Mouse (Mus musculus) stomach, embryonic 15.5 days (tissue): Measurements from ENCODE around the gene Fxyd6. TPM values are rescaled to one million over a fixed set of nuclear protein-coding genes. Genes with fewer than 3 reads are reported as not detected.

Experiments used
- ATAC-seq: fragments of 200-750 bp; cut with Nextera tagmentation; 2 replicates; pipeline ENCODE4 v1.8.0; 2017; ENCODE audit warnings: low read depth, moderate number of reproducible peaks, moderate TSS enrichment; ENCODE audit not compliant: insufficient read depth, low FRiP score
- H3K27ac ChIP-seq: fragments of 300-500 bp; sonication (generic); 2 replicates; pipeline ENCODE4 v1.5.1; 2015; ENCODE audit warnings: mild to moderate bottlenecking, inconsistent platforms
- H3K27me3 ChIP-seq: fragments of 300-500 bp; sonication (generic); replicated peaks from 2 replicates; pipeline ENCODE4 v1.6.1; 2015; ENCODE audit warnings: inconsistent platforms
- H3K36me3 ChIP-seq: fragments of 300-500 bp; sonication (generic); 2 replicates; pipeline ENCODE4 v1.6.1; 2015; ENCODE audit warnings: inconsistent platforms
- H3K4me1 ChIP-seq: fragments of 300-500 bp; sonication (generic); 2 replicates; pipeline ENCODE4 v1.6.1; 2015; ENCODE audit warnings: inconsistent platforms
- H3K4me2 ChIP-seq: fragments of 300-500 bp; sonication (generic); 2 replicates; pipeline ENCODE4 v1.6.1; 2015; ENCODE audit warnings: mild to moderate bottlenecking, inconsistent platforms
- H3K4me3 ChIP-seq: fragments of 300-500 bp; sonication (generic); replicated peaks from 2 replicates; pipeline ENCODE4 v1.5.1; 2015; ENCODE audit warnings: inconsistent platforms
- H3K9ac ChIP-seq: fragments of 300-500 bp; sonication (generic); 2 replicates; pipeline ENCODE4 v1.6.1; 2015; ENCODE audit warnings: inconsistent platforms
- H3K9me3 ChIP-seq: fragments of 300-500 bp; sonication (generic); 2 replicates; pipeline ENCODE4 v1.6.1; 2016; ENCODE audit warnings: inconsistent platforms
- WGBS: fragments of 180-500 bp; shearing (Covaris S2); methylation state at CpG from one replicate; pipeline ENCODE4 v1.1.7; 2015; 5-methylcytosine and 5-hydroxymethylcytosine counted together
- polyA plus RNA-seq: library from polyadenylated mRNA; unstranded; fragments of >200 nt; fragmentation: Nextera tagmentation; extraction: Ambion mirVana; gene quantifications from 2 replicates; pipeline ENCODE4 v1.2.1, GENCODE M21; 2015

Fxyd6 gene
- polyA plus RNA-seq, 1 experiment from 2014 or later = 63.8 TPM

DNA sequence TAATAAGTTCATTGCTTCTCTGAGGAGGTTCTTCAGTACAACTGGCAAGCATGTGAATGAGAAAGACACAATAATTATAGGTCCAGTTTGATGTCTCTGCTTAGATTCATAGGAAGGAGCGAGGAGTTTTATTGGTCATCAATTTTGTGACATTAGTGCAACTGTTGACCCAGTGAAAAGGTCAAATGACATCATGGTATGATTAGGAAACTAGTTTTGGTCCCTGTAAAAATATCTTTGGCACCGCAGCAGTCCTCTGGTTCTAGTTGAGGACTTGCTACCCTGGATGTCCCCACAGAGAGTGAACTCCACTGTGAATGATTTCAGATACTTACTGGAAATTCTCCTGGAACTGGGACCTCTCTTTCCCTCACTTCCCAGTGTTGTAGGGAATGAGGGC lies 14.8 kb upstream of the Fxyd6 start:
- H3K27ac ChIP-seq = no peak overlapping the region
- no peak for ATAC-seq
- no peaks in the 10 kb centered on the region for H3K27me3 ChIP-seq
- H3K4me1 ChIP-seq = no peaks in the 10 kb centered on the region
- no peaks in the 10 kb centered on the region for H3K36me3 ChIP-seq
- H3K9ac ChIP-seq = no peak overlapping the region
- H3K9me3 ChIP-seq = no peaks in the 10 kb centered on the region
- WGBS = 72% methylated on average over 2 of the region's 2 CpGs
- no peak overlapping the region for H3K4me2 ChIP-seq
- no peak overlapping the region for H3K4me3 ChIP-seq

DNA sequence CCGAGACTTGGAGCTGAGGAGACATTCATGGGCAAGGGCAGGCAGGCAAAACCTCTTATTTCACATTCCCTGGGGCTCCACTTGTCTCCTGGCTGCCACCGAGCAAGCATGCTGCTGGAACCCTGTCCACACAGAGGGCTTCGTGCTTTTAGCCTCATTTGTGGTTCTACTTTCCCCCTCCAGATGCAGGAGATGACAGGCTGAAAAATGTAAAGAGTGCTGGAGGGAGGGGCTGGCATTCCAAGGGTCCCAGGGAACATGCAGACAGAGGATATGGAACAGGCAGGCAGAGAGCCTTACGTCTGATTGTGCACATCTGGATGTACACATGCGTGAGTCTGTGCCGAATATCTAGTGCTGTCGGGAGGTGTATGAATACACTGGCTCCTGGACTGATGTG lies 11.6 kb upstream of the Fxyd6 start:
- H3K9me3 ChIP-seq = no peaks in the 10 kb centered on the region
- 28% methylated on average over 7 of the region's 7 CpGs for WGBS
- no peaks in the 10 kb centered on the region for H3K4me1 ChIP-seq
- H3K27ac ChIP-seq = no peak overlapping the region
- H3K36me3 ChIP-seq = no peaks in the 10 kb centered on the region
- no peak; the same call in 1 of the 2 replicates for ATAC-seq
- H3K4me2 ChIP-seq = no peak overlapping the region
- no peaks in the 10 kb centered on the region for H3K27me3 ChIP-seq
- no peak overlapping the region for H3K4me3 ChIP-seq
- no peak overlapping the region for H3K9ac ChIP-seq

DNA sequence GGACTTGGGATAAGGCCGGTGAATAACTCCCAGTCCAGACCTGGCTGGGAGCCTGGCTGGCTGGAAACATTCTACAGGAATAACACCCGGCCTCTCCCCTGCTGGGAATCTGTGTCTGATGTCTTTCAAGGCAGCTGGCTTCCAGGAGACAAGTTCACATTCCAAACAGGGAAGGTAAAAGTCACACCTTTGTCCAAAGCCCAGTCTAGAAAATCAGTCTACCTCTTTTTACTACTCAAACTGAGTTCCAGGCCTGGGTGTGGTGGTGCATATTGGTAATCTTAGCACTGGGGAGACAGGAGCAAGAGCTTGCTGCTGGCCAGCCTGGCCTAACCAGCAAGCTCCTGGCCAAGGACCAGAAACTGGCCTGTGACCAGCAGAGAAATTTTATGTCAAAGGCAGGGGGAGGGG lies 7.9 kb upstream of the Fxyd6 start:
- ATAC-seq = no peak
- 34% methylated on average over 2 of the region's 2 CpGs for WGBS
- Histone ChIP-seq H3K4me2 (no peak overlapping the region), H3K36me3 (no peaks in the 10 kb centered on the region), H3K27me3 (no peaks in the 10 kb centered on the region), H3K4me3 (no peak overlapping the region), H3K9me3 (no peaks in the 10 kb centered on the region), H3K27ac (0 out of 2 replicates have a peak overlapping the region, but pooled peaks have one; percentile 26), H3K4me1 (no peaks in the 10 kb centered on the region), H3K9ac (no peak overlapping the region)

DNA sequence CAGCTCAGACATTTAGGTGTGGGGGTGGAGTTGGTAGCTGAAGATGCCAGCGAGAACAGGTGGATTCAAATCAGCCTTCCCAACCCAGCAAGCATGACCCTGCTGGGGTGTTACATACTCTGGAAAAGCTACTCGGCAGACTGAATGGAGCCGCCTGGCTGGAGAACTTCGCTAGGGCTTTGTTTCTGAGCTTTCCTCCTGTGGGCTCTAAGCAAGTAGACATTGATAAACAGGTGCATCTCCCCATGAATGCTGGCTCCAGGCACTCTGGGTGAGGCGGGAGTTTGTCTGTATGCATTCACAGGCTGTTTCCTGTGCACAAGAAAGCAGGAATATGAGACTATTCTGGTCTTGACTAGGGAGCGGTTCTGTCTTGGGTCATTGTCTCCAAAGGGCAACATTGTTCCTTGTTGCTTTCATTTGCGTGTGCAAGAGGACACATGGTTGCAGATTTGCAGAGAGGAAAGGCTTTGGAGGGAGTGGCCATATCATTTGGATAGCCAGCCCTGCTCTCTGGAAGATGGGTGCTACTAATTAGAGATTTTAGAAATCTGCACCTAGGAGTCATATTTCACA lies 6.3 kb upstream of the Fxyd6 start:
- H3K9me3 ChIP-seq = no peaks in the 10 kb centered on the region
- no peak for ATAC-seq
- H3K4me1 ChIP-seq = no peaks in the 10 kb centered on the region
- no peak overlapping the region for H3K27ac ChIP-seq
- H3K9ac ChIP-seq = no peak overlapping the region
- no peak overlapping the region for H3K4me3 ChIP-seq
- WGBS = 60% methylated on average over 7 of the region's 7 CpGs
- no peak overlapping the region for H3K4me2 ChIP-seq
- H3K27me3 ChIP-seq = 0 out of 2 replicates have a peak, but pooled peaks cover 2% of the 10 kb centered on the region
- H3K36me3 ChIP-seq = no peaks in the 10 kb centered on the region

DNA sequence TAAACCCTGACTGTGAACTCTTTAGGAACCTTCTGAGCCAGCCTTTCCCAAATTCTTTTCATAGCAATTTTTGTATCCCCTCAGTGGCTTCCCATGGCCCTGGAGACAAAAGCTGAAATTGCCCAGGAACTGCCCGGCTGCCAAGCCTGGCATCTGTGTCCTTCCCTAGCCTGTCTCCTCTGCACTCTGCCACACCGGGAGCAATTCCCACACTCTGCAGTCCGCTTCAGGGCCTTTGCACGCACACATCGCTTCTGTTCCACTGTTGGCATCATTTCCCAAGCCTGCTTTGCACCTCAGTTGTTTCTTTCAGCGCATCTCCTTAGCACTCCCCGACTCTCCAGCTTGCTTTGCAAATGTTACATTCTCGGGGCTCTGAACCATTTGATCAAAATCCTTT lies 2.3 kb upstream of the Fxyd6 start:
- H3K9me3 ChIP-seq = no peaks in the 10 kb centered on the region
- no peak for ATAC-seq
- 0 out of 2 replicates have a peak, but pooled peaks cover 5% of the 10 kb centered on the region for H3K4me1 ChIP-seq
- H3K27me3 ChIP-seq = 0 out of 2 replicates have a peak, but pooled peaks cover 2% of the 10 kb centered on the region
- no peak overlapping the region for H3K4me3 ChIP-seq
- H3K4me2 ChIP-seq = no peak overlapping the region
- whole genome bisulfite sequencing = 56% methylated on average over 8 of the region's 8 CpGs
- no peaks in the 10 kb centered on the region for H3K36me3 ChIP-seq
- no peak overlapping the region for H3K9ac ChIP-seq
- no peak overlapping the region for H3K27ac ChIP-seq

DNA sequence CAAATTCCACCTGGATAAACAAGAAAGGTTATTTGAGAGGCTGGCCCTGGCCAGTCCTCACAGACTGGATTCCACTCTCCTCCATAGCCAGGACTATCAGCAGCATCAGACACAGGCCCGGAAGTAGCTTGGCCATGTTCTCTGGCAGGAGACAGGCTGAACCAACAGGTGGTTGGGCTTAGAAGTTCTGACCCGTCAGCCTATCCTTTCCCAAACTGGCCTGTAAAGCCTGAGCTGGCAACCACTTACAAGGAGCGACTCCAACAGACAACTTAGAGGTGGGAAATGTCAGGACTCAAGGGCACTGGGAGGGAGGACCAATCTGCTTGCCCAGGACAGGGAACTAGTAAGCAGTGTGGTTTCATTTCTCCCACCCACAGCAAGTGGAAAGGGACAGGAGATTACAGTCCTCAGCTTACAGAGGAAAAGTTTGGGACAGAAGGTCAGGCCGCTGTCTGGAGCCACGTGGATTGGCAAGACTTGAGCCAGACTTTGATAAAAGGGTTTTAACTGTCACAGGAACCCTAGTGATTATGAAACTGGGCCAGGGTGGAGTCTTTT lies 1.6 kb upstream of the Fxyd6 start:
- Histone ChIP-seq H3K9ac (no peak overlapping the region), H3K9me3 (no peaks in the 10 kb centered on the region), H3K27me3 (0 out of 2 replicates have a peak, but pooled peaks cover 2% of the 10 kb centered on the region), H3K4me2 (no peak overlapping the region), H3K4me1 (0 out of 2 replicates have a peak, but pooled peaks cover 5% of the 10 kb centered on the region), H3K36me3 (no peaks in the 10 kb centered on the region), H3K27ac (no peak overlapping the region), H3K4me3 (no peak overlapping the region)
- no peak for ATAC-seq
- 44% methylated on average over 5 of the region's 5 CpGs for WGBS

DNA sequence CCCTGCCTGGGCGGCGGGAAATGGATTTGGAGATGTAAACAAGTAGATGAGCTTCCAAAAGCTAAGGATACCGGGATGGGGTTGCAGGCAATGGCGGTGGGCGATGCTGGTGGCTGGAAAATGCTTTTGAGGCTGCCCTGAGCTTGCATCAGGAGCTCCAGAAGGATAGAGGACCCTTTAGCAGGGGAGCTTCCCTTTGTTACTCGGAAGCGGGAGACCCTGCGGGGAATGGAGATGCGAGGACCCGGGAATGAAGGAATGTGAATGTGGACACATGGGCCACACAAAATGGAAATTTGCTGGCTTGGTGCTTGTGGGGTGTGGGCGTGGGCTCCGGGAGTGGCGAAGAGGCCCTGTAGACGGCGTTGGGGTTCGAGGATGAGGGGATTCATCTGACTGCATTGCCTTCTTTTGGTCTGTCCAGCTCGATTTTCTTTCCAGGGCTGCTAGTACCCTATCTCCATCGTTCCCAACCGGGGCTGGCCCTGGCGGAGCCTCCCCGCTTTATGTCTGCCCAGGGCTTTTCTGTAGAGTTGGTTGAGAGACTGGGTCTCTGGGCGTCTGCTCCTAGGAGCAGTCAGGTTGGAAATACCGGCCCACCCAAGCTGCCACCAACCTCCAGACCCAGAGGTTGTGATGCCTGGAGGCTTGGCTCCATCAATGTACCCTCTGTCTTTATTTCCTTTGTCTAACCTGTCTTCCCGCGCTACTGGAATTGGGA lies 791 bp downstream of the Fxyd6 start:
- Histone ChIP-seq H3K4me3 (peak overlapping the region; percentile 53), H3K4me1 (peaks cover 5% of the 10 kb centered on the region; the same call in 1 of the 2 replicates), H3K36me3 (no peaks in the 10 kb centered on the region), H3K4me2 (peak overlapping the region; percentile 88), H3K27me3 (0 out of 2 replicates have a peak, but pooled peaks cover 2% of the 10 kb centered on the region), H3K9me3 (no peaks in the 10 kb centered on the region), H3K27ac (no peak overlapping the region), H3K9ac (peak overlapping the region; percentile 32)
- no peak for ATAC-seq
- 7% methylated on average over 25 of the region's 25 CpGs for WGBS

DNA sequence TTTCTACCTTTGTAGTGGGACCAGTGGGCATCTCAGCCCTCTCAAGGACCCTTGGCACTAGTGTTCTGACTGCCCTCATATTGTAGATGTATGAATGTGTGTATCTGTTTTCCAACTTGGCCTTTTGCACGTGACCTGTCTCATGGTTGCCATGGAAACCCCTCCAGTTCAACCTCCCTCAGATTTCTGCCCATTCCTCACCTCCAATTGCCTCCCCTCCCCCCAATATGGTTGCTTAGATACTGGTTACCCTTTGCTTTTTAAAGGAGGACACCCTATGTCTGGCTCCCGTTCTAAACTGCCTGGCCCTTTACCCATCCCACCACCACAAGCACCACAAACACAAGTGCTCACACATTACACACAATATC lies 1.3 kb downstream of the Fxyd6 start:
- no peak overlapping the region for H3K9ac ChIP-seq
- 0 out of 2 replicates have a peak, but pooled peaks cover 2% of the 10 kb centered on the region for H3K27me3 ChIP-seq
- H3K36me3 ChIP-seq = no peaks in the 10 kb centered on the region
- H3K4me2 ChIP-seq = peak overlapping the region; percentile 88
- 36% methylated on average over 2 of the region's 2 CpGs for WGBS
- H3K4me1 ChIP-seq = peaks cover 5% of the 10 kb centered on the region; the same call in 1 of the 2 replicates
- no peak overlapping the region for H3K27ac ChIP-seq
- H3K4me3 ChIP-seq = peak overlapping the region; percentile 53
- ATAC-seq = no peak
- no peaks in the 10 kb centered on the region for H3K9me3 ChIP-seq

DNA sequence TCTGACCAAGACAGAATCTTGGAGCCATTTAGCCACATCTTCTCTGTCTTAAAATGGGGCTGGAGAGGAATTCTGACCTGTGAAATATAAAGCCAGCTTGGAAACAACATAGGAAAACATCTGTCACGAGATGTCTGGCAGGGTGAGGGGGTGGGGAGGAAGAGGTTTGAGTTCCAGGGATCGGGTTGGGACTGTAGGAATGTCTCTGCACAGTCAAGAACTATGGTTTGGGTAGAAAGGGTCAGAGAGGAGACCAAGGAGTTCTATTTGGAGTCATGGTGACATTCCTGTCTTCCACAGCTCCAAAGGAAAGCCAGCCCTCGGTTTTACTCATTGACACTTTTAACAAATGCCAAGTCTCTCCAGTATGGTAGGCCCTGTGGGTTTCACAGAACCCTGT lies 3.9 kb downstream of the Fxyd6 start:
- 44% methylated on average over 3 of the region's 3 CpGs for WGBS
- no peak overlapping the region for H3K4me3 ChIP-seq

DNA sequence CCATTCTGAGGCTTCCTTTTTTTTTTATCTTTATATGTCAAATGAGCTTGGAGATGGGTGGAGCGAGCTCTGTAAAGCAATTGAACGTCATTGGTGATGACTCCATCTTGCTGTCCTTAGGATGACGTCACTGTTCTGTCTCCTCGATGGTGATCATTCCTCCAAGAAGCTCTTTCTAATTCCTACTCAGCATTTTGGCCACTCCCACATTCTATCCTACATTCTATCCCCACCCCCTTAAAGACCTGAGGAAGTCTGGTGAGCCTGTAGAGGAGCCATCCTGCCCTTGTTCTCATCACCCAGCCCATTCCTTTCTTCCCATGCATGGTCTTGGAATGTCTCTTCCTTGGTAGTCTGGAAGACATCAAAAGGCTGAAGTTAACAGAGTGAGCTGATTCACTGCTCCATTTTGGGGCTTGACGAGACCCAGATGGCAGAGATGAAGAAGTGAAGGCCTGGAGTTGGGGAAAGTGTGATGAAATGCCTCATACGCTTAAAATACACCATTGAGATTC lies 5.1 kb downstream of the Fxyd6 start:
- Histone ChIP-seq H3K4me3 (no peak overlapping the region), H3K9me3 (no peaks in the 10 kb centered on the region), H3K36me3 (no peaks in the 10 kb centered on the region), H3K4me2 (no peak overlapping the region), H3K27ac (no peak overlapping the region), H3K27me3 (no peaks in the 10 kb centered on the region), H3K4me1 (peaks cover 5% of the 10 kb centered on the region; the same call in 1 of the 2 replicates), H3K9ac (no peak overlapping the region)
- 68% methylated on average over 6 of the region's 6 CpGs for WGBS
- no peak for ATAC-seq

More for the DNA sequence above, 3.9 kb downstream of the Fxyd6 start:
- no peaks in the 10 kb centered on the region for H3K27me3 ChIP-seq
- no peaks in the 10 kb centered on the region for H3K9me3 ChIP-seq
- no peak overlapping the region for H3K27ac ChIP-seq
- no peak overlapping the region for H3K9ac ChIP-seq
- no peak for ATAC-seq
- no peak overlapping the region for H3K4me2 ChIP-seq
- peaks cover 5% of the 10 kb centered on the region; the same call in 1 of the 2 replicates for H3K4me1 ChIP-seq
- no peaks in the 10 kb centered on the region for H3K36me3 ChIP-seq

DNA sequence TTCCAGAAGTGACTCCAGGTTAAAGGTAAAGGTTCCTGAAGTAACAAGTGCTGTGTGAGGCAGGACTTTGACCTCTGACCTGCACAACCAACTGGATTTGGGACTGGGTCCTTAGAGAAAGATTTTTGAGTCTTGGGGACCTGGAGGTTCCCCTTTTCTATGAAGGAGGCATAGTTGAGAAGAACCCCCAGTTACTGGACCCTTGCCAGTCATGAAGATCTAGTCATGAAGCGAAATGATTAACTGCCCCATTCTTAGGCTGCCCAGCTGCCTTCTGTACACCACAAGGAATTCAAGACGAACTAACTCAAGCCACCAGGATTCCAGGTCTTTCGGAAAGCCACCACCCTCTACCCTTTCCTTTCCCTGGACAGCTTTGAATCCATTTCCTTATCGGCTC lies 6.4 kb downstream of the Fxyd6 start:
- H3K4me1 ChIP-seq = no peaks in the 10 kb centered on the region; the same call in 1 of the 2 replicates
- 42% methylated on average over 4 of the region's 4 CpGs for WGBS
- no peak overlapping the region for H3K4me2 ChIP-seq
- ATAC-seq = no peak
- H3K4me3 ChIP-seq = no peak overlapping the region
- no peaks in the 10 kb centered on the region for H3K27me3 ChIP-seq
- no peaks in the 10 kb centered on the region for H3K9me3 ChIP-seq
- H3K9ac ChIP-seq = no peak overlapping the region
- no peaks in the 10 kb centered on the region for H3K36me3 ChIP-seq
- H3K27ac ChIP-seq = no peak overlapping the region

DNA sequence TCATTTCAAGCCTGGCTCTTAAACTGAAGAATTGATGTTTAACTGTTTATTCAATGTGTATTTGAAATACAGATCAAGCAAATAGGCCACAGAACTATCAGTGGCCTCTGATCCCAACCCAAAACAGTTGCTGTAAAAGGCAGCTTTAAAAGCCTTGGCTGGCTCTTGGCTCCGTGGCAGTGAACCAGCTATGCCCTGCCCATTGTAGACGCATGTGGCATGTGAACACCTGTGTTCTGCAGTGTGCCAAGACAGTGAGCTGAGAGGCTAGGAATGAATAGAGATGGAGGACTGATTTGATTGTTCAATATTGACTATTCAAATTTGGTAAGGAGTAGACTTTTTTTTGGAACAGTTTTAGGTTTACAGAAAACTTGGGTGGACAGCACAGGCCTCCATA lies 6.9 kb downstream of the Fxyd6 start:
- no peaks in the 10 kb centered on the region for H3K36me3 ChIP-seq
- H3K9me3 ChIP-seq = no peaks in the 10 kb centered on the region
- no peak overlapping the region for H3K9ac ChIP-seq
- H3K27ac ChIP-seq = no peak overlapping the region
- no peak overlapping the region for H3K4me3 ChIP-seq
- ATAC-seq = no peak
- no peaks in the 10 kb centered on the region; the same call in 1 of the 2 replicates for H3K4me1 ChIP-seq
- WGBS = 58% methylated on average over 2 of the region's 2 CpGs
- H3K27me3 ChIP-seq = no peaks in the 10 kb centered on the region
- no peak overlapping the region for H3K4me2 ChIP-seq
